Mouse (Mus musculus) lung, postnatal 0 days (tissue): ENCODE data around the gene Hcfc2.

Experiments
- CTCF ChIP-seq: IDR thresholded peaks from 2 replicates; pipeline ENCODE4 v1.5.1; 2016; ENCODE audit warnings: antibody characterized with exemption, mild to moderate bottlenecking
- EP300 ChIP-seq: IDR thresholded peaks from 2 replicates; pipeline ENCODE4 v1.6.1; 2016; ENCODE audit warnings: antibody characterized with exemption, mild to moderate bottlenecking, control low read depth

DNA sequence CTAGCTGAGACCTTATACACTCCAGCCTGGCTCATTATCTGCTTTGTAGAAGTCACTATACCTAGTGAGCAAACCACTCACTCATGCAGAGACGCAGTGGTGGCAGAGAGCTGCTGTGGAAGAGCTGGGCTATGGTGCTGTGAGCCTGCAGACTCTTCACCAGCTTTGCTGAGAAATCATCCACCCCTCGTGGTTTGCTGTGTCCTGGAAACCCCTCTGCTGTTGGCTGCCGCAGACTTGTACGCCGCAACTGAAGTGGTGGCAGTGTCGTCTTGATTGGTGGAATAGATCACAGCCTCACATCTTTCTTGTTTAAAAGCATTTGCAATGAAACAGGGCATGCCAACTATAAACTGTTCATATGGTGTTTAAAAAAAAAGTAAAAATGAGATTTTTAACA lies 48.3 kb downstream of the Hcfc2 start:
- TF ChIP-seq CTCF, result no peak
- TF ChIP-seq EP300, result no peak
